Mouse (Mus musculus) brown adipose tissue, adult 24 weeks (tissue): Measurements from ENCODE around the gene Gm11939. TPM values are rescaled to one million over a fixed set of nuclear protein-coding genes. Genes with fewer than 3 reads are reported as not detected.
"Not testable (repeated sequence)": the region's sequence is repeated elsewhere in the genome, so short reads cannot be mapped to it uniquely, and the experiment has no call there.

Experiments
- H3K27ac ChIP-seq: fragments of 200-500 bp; replicated peaks from 2 replicates; pipeline ENCODE4 v1.5.1; 2012; ENCODE audit warnings: low read depth, mild to moderate bottlenecking, low read length
- H3K4me1 ChIP-seq: fragments of 200-500 bp; 2 replicates; pipeline ENCODE4 v1.6.1; 2012; ENCODE audit warnings: low read length, mixed read lengths; ENCODE audit not compliant: control insufficient read depth, insufficient read depth, insufficient read length
- H3K4me3 ChIP-seq: fragments of 200-500 bp; 2 replicates; pipeline ENCODE4 v1.5.1; 2012; ENCODE audit warnings: low read depth, mild to moderate bottlenecking, low read length, moderate library complexity; ENCODE audit not compliant: insufficient read depth
- polyA plus RNA-seq: library from polyadenylated mRNA; stranded (reverse); fragments of >200 nt; gene quantifications from 2 replicates; pipeline ENCODE4 v1.2.4, GENCODE M21; 2012; ENCODE audit not compliant: missing spikeins, insufficient read depth, insufficient read length

The Gm11939 gene
- polyA plus RNA-seq, result not detected in 2 replicates

DNA sequence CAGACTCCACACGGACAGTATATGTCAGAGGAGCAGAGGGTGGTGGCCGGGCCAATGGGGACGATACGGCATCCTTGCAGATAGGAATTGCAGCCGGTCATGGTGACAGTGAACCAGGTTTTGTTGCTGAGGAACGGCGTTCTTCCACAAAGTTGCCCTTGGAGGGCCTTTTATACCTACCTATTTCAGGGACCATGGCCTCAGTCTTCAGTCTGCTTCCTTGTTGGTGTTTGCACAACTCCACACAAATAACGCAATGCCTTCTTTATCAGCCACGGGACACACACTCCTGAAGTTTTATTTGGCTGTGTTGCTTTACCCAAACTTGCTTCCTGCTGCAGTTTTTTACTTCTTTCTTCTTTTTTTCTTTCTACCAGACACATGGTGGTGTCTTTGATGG, at the start of gene Gm11939:
Gene Gm11939 (minus strand): TSS at position 101 of the 400 bp plus-strand sequence.
- Histone ChIP-seq H3K4me3 (no peak within 1 kb of the TSS), H3K27ac (no peak within 1 kb of the TSS), H3K4me1 (no peaks in the 10 kb centered on the region)

DNA sequence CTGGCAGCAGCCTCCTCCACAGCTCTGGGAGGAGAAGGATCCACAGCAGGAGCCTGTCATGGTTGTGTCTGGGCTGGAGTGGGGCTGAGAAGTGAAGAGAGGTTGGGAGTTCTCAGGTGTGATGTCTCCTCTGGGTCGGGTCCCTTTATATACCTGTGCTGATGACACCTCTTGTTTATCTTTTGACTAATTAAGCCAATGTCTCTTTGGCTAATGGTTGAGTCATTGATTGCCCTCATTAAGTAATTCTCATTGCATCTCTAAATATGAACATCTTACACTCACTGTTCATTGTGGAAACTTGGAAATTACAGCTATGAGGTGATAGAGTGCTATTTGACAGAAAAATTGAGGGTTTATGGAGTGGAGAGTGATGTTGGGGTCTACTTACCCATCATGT, 43.9 kb upstream of the Gm11939 start, which contains the start of gene Gm11938:
Gene Gm11938 (minus strand): TSS at position 101 of the 400 bp plus-strand sequence.
- not testable (repeated sequence) for H3K4me1 ChIP-seq, H3K27ac ChIP-seq

DNA sequence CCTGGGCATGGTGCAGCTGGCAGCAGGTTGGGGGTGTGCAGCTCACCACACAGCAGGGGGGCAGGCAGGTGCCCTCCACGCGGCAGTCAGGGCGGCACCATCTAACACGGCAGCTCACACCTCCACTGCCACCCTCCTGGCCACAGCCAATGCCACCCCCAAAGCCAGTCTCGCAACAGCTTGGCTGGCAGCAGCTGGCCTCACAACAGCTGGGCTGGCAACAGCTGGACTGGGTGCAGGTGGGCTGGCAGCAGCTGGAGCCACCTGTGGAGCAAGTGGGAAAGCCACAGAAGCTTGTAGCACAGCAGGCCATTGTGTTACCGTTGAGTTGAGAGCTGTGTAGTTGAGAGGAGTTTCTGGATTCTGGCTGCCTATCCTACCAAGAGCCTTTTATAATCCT, 38.5 kb upstream of the Gm11939 start, which contains the start of gene Krtap9-3:
Gene Krtap9-3 (minus strand): TSS at position 364 of the 400 bp plus-strand sequence.
- H3K4me3 ChIP-seq, H3K4me1 ChIP-seq, H3K27ac ChIP-seq: not testable (repeated sequence)

More for the DNA sequence above, 43.9 kb upstream of the Gm11939 start, which contains the start of gene Gm11938:
- H3K4me3 ChIP-seq, result not testable (repeated sequence)

DNA sequence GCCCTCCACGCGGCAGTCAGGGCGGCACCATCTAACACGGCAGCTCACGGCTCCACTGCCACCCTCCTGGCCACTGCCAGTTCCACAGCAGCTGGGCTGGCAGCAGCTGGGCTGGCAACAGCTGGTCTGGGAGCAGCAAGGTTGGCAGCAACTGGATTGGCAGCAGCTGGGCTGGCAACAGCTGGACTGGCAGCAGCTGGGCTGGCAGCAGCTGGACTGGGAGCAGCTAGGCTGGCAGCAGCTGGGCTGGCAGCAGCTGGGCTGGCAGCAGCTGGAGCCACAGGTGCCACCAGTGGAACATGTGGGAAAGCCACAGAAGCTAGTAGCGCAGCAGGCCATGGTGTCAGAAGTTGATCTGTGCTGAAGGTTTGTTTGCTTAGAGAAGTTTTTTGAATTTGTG, 31.7 kb upstream of the Gm11939 start, which contains the start of gene Krtap1-3:
Gene Krtap1-3 (minus strand): TSS at position 359 of the 400 bp plus-strand sequence.
- Histone ChIP-seq H3K4me3 (no peak within 1 kb of the TSS), H3K4me1 (no peaks in the 10 kb centered on the region), H3K27ac (no peak within 1 kb of the TSS)

DNA sequence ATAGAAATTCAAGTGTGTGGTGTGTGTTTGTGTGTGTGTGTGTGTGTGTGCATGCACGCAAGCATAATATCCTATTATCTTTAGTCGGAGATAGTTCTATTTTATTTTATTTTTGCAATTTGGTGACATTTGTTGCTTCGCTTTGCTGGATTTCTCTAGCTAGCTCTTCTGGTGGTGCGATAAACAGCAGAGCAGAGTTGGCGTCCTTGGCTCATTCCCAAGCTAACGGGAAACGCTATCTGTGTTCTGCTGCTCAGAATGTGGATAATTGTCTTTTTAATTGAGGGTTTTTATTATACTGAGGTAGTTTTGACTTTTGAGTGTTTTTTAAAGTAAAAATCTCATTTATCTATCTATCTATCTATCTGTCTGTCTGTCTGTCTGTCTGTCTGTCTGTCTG, 25.8 kb upstream of the Gm11939 start:
- Histone ChIP-seq H3K4me3 (no peak overlapping the region), H3K27ac (no peak overlapping the region), H3K4me1 (no peaks in the 10 kb centered on the region)

DNA sequence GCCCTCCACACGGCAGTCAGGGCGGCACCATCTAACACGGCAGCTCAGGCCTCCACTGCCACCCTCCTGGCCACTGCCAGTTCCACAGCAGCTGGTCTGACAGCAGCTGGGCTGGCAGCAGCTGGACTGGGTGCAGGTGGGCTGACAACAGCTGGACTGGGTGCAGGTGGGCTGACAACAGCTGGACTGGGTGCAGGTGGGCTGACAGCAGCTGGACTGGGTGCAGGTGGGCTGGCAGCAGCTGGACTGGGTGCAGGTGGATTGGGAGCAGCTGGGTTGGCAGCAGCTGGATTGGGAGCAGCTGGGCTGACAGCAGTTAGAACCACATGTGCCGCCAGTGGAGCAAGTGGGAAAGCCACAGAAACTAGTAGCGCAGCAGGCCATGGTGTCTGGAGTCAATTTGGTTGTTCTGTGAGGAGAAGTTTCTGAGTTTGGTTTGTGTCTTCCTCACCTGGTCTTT, 24.0 kb upstream of the Gm11939 start, which contains the start of gene Krtap1-4:
Gene Krtap1-4 (minus strand): TSS at position 410 of the 460 bp plus-strand sequence.
- H3K4me3 ChIP-seq, result no peak within 1 kb of the TSS
- H3K4me1 ChIP-seq, result no peaks in the 10 kb centered on the region
- no peak within 1 kb of the TSS for H3K27ac ChIP-seq

DNA sequence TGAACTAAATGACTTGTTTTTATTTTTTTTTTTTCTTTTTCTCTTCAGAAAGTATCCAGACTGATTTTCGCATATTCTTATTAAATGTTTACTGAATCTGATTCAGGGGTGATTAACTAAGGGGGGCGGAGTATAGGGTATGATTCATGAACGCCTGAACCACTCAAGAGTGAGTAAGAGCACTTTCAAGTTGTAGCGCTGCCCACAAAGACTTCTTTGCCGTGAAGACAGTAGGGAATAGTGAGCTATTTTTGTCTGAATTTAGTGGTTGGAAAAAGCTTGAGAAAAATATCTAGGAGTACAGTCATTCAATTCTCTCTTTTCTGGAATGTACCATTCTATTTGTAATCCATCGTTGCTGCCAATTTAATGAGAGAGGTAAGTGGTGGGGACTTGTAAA, 22.3 kb upstream of the Gm11939 start:
- no peak overlapping the region for H3K4me3 ChIP-seq
- no peak overlapping the region for H3K27ac ChIP-seq
- H3K4me1 ChIP-seq, result no peaks in the 10 kb centered on the region

DNA sequence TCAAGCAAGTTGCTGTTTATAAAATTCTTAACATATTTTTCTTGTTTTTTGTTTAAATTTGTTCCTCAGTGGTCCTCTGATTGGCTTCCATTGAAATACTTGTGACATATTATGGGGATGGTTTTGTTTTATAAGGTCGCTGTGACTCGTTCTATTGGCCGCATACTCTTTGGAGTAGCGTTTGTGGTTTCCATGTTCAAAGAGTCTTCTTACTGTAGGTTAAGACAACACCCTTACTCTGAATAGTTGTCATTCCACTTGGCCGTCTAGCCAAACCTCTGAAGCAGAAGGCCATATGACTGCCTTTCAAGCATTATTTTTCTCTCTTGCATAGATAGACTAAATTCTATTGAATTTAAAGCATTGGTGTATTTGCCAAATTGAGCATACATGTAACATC, 21.8 kb upstream of the Gm11939 start:
- Histone ChIP-seq H3K4me1 (no peaks in the 10 kb centered on the region), H3K4me3 (no peak overlapping the region), H3K27ac (no peak overlapping the region)

DNA sequence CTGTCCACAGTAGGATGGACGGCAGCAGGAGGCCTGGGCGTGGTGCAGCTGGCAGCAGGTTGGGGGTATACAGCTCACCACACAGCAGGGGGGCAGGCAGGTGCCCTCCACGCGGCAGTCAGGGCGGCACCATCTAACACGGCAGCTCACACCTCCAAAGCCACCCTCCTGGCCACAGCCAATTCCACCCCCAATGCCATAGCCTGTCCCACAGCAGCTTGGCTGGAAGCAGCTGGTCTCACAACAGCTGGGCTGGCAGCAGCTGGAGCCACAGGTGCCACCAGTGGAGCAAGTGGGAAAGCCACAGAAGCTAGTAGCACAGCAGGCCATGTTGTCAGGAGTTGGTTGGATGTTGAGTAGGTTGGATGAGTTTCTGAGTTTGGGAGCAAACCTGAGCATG, 21.4 kb upstream of the Gm11939 start, which contains the start of gene Krtap1-5:
Gene Krtap1-5 (minus strand): TSS at position 381 of the 400 bp plus-strand sequence.
- H3K27ac ChIP-seq, result no peak within 1 kb of the TSS
- H3K4me3 ChIP-seq, result no peak within 1 kb of the TSS
- H3K4me1 ChIP-seq, result no peaks in the 10 kb centered on the region

DNA sequence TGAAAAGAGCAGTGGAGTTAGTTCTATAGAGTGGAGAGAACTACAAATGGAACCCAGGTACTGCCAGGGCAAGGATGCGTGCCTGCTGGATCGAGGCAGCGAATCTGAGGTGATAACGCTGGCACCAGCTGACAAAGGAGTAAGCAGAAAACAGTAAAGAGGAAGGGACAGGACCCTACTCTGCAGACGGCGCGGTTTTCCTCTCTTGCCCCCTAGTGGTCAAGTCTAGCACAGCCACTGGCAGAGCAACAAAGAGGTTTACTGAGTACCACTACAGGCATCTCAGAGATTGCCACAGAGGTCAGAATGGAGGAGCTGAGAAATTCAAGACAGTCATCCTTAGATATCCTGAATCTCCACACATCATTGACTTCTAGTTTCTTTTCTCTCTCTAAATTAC, 14.8 kb upstream of the Gm11939 start:
- Histone ChIP-seq H3K4me3 (no peak overlapping the region), H3K27ac (no peak overlapping the region)

DNA sequence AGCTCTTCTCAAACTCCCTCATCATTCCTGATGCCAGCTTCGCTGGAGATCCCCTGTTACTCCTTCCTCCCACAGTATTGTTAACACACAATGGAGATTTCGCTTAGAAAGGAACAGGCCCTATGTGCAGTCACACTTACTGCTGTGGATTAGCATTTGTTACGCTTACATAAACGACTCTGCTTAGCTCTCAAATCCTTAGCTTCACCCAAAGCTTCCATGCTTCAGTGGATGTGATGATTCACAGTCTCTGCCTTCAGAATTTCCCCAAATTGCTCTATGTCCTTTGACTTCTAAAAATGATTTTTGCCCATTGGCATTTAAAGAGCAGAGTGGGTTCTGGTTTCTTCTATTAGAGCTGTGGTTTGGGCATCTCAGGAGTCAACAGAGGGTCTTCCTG, 13.9 kb upstream of the Gm11939 start:
- Histone ChIP-seq H3K27ac (no peak overlapping the region), H3K4me3 (no peak overlapping the region)

More for the DNA sequence above, 14.8 kb upstream of the Gm11939 start:
- H3K4me1 ChIP-seq, result no peaks in the 10 kb centered on the region

DNA sequence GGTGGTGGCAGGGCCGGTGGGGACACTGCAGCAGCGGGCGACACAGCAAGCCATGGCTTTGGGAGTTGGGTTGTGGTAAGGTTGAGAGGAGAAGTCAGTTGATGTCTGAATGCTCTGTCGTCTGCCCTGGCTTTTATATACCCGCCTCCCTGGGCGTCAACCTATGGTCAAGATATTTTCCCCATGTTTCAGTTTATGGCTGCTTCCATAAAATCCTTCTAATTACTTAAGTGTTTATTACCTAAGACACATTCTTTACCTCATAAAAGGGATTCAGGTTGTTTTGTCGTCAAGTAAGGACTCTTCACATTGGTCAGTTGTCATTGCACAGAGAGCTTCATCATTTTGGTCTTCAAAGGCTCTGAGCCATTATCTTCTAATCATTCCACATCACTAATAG, 7.3 kb upstream of the Gm11939 start, which contains the start of gene Krtap3-1:
Gene Krtap3-1 (minus strand): TSS at position 101 of the 400 bp plus-strand sequence.
- no peaks in the 10 kb centered on the region for H3K4me1 ChIP-seq
- H3K27ac ChIP-seq, result no peak within 1 kb of the TSS
- H3K4me3 ChIP-seq, result no peak within 1 kb of the TSS

More for the DNA sequence above, 13.9 kb upstream of the Gm11939 start:
- no peaks in the 10 kb centered on the region for H3K4me1 ChIP-seq

DNA sequence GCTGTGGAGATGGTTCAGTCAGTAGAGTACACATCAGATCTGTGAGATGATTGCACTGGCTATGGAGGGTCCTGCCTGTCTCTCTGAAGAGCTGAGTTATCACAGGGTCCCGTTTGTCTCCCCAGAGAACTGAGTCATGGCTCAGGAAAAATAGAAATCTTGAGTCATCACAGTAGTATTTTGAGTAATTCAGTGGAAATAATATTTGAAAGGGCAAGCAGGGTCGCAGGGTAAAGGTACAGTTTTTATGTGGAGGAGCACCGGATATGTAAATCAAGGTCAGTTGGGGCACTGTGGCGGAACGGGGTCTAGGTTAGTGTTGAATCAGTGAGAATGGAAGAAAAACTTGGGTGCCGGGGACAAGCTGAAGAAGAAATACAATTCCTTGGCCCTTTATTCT, 3.3 kb upstream of the Gm11939 start:
- Histone ChIP-seq H3K27ac (no peak overlapping the region), H3K4me1 (no peaks in the 10 kb centered on the region), H3K4me3 (no peak overlapping the region)

DNA sequence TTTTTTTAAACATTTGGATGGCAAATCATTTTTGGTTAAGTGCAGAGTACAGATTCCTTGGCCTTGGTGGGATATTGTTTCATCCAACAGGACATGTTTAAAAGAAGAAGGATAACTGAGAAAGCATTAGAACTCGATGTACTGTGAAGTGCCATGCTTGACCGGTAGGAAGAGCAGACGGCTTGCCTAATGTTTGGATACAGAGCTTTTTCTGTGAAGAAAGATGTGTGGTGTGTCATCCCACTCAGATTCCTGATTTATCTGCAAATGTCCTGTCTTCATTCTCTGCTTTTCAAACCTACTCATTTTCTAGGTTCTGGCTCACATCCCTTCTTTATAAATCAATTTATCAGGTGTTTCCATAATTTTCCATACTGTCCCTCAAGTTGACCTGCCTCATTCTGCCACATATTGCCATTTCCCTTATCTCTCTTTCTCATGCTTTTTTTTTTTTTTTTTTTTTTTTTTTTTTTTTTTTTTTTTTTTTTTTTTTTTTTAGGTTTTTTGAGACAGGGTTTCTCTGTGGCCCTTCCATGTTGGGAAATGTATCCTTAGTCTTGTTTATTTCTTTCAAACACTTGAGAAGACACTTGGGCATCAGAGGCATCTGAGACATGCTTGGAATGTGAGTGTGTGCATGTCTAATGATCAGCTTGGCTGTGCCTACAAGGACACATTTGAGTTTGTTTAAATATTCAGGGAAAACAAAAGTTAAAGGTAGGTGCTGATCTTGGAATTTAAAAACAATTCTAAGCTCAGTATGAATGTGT, 1.1 kb downstream of the Gm11939 start:
- Histone ChIP-seq H3K27ac (no peak overlapping the region), H3K4me3 (no peak overlapping the region), H3K4me1 (no peaks in the 10 kb centered on the region)

DNA sequence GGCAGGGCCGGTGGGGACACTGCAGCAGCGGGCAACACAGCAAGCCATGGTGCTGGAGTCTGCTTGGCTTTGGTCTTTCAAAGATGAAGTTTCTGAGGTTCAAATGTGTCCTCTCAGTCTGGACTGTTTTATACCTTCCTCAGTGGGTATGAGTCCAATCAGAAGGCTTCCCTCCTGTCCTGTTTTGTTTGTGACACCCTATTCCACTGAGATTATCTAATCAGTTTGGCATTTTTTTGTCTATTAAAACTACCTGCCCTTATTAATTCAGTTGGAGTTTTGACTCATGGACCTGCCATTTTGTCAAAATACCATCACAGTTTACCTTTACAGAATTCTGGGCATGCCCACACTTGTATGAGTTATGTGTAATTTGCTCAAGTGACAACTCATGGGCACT, 2.5 kb downstream of the Gm11939 start, which contains the start of gene Krtap3-2:
Gene Krtap3-2 (minus strand): TSS at position 101 of the 400 bp plus-strand sequence.
- Histone ChIP-seq H3K4me3 (no peak within 1 kb of the TSS), H3K4me1 (no peaks in the 10 kb centered on the region), H3K27ac (no peak within 1 kb of the TSS)
